Mouse (Mus musculus) urinary bladder, postnatal 25 days (tissue): ENCODE data around the gene Gm17387.
A peak's percentile ranks its signal among the peaks of the same experiment; 100 is the strongest.

Experiments
- DNase-seq: peaks from one replicate; pipeline ENCODE4 v3.0.0; 2022; ENCODE audit warnings: low spot score

Gm17387 gene

DNA sequence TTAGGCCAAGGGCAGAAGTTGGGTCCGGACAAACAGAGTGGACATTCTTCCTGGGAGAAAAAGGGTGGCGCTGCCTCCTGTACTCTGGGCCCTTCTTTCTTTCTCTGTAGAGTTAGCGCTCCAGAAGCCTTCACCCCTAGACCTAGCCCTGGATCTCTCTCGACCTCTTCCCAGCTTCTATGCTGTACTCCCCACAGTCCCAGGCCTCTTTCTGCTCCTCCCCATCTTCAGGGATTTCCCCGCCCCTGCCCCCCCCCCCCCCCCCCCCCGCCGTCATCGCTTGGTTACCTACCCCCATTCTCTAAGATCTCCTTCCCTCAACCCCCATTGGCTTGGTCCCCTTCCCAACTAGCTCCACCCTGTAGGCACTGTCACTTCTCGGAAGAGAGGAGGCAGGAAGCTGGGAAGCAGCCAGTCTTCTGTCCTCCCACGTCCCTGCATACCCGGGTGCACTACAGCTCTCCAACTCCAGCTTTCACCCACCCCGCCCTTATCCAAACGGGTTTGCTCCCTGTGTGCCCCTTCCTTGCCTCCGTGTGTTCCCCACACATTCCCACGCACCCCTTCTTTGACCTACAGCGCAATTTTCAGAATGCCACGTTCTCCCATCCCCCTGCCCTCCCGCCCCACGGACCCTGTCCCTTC is 18.8 kb downstream of the Gm17387 start:
- peak; percentile 65 for DNase-seq

- DNase-seq, result peak; percentile 90
Measured at GRCm38 (mm10) chr7:141048226-141049218, 19.6 kb downstream of the Gm17387 start.

DNA sequence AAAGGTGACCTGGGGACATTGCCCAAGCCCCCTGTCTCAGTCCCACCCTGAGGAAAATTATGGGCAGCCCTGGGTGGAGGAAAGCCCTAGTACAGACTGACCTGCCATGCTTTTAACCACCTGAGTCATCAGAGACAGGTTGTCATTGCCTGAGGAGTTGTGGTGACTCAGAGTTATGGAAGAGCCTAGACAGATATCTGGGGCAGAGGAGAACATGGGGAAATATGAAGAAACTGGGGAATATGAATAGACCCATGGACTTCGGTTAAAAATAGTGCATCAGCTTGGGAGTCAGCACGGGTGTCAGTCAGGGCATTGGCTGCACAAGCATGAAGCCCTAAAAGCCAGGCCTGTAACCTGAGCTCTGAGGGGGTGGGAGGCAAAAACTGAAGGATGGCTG is 20.4 kb downstream of the Gm17387 start:
- DNase-seq, result no peak

DNA sequence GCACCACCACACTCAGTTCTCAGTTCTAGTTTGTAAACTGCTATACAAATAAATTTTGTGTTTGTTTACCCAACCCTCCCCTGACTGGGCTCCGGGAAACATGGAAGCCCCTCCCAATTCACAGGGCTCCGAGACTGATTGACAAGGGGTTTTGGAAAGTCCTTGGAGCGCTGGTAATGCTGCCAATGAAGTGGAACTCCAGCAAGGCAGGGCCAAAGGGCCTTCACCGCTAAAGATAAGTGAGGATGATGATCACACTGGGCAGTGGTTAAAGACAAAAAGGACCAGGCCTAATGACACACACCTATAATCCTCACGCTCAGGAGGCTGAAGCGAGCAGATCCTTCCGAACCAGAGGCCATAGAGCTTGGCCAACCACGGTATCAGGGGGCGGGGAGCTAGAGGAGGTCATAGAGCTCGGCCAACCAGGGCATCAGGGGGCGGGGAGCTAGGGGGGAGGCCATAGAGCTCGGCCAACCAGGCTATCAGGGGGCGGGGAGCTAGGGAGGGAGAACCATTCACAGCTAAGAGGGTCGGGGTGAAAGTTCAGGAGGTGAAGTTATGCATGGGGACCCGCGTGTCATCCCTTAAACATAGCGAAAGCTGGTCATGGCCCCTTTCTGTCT is 22.2 kb downstream of the Gm17387 start:
- no peak for DNase-seq

DNA sequence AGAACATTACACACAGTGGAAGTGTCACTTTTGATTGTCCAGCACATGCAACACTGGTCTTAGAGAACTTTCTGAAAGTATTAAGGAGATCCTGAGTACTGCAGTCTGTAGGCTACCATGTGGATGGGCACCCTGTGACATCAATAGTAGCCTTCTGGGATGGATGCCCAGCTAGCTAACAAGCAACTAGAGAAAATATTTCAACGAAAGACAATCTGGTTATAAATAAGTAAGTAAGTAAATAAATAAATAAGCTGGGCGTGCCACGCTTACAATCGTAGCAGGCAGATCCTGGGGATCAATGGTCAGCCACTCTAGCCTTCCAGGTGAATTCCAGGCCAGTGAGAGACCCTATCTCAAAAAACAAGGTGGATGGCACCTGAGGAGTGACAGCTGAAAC is 23.1 kb downstream of the Gm17387 start:
- DNase-seq, result no peak

GRCm38 (mm10) chr7:141052421-141052820 is 23.5 kb downstream of the Gm17387 start:
- DNase-seq, result no peak

GRCm38 (mm10) chr7:141055785-141056184 is 26.9 kb downstream of the Gm17387 start:
- DNase-seq, result no peak

DNA sequence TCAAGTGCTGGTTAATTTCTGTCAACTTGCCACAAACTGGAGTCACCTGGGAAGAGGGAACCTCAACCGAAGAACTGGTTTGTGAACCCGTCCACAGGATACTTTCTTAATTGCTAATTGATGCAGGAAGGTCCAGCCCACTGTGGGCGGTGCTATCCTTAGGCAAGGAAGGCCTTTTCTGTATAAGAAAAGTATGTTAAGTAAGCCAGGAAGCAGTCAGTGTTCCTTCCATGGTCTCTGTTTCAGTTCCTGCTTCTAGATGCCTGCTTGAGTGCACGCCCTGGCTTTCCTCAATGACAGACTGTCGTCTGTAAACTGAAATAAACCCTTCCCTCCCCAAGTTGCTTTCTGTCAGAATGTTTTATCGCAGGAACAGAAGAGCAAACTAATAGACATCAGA is 28.0 kb downstream of the Gm17387 start:
- no peak for DNase-seq

GRCm38 (mm10) chr7:141057541-141057940 is 28.6 kb downstream of the Gm17387 start:
- DNase-seq, result no peak

- no peak for DNase-seq
Measured at GRCm38 (mm10) chr7:141058601-141059341, 29.8 kb downstream of the Gm17387 start.

DNA sequence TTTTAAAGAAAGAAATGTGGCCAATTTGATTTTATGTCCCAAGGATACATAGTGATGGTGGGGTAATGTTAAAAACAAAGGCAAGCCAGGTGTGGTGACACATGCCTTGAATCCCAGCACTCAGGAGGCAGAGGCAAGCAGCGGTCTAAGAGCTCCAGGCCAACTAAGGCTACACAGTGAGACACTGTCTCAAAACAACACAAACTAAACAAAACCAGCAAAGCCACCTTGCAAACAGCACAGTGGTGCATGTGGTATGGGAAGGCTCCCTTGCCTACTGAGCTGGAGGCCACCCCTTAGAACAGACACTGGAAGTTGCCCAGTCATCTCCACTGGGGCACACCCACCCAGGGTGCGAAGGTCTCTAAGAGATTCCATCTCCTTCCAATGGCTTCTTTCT is 31.0 kb downstream of the Gm17387 start:
- no peak for DNase-seq

- DNase-seq, result peak; percentile 55
Measured at GRCm38 (mm10) chr7:141060426-141061242, 31.7 kb downstream of the Gm17387 start, which contains the start of gene B4galnt4. Gene B4galnt4 (plus strand): TSS chr7:141061104.

DNA sequence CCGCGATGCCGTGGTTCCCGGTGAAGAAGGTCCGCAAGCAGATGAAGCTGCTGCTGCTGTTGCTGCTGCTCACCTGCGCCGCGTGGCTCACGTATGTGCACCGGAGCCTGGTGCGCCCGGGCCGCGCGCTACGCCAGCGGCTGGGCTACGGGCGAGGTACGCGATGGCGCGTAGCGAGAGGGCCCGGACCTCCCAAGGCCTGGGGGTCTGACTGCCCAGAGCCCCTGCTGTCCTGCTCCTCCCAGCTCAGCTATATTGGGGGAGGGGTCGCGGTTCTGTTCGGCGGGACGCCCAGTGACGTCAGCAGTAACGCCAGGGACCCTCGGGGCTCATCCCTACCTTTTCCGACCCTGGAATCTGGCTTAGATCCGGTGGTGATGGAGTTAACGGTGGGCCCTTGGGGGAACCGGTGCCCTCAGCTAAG is 32.4 kb downstream of the Gm17387 start:
- DNase-seq, result no peak

DNA sequence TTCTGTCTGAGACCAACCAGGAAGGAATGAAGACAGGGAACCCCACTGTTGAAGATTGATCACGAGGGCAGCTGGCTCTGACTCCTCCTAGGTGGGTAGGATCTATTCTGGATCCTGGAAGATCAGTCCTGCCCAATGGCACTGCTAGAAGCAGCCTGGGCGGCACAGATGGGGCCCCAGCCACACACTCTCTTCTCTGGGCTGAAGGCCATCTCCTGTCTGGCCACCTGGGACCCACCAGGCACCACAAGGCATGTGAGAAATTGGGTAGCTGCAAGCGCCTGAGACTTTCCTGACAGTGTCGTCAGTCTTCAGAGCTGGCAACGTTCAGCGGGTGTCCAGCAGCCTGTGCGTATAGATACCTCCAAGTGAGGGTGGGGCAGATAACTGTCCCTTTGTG is 33.6 kb downstream of the Gm17387 start:
- DNase-seq, result no peak

GRCm38 (mm10) chr7:141063353-141063752 is 34.4 kb downstream of the Gm17387 start:
- no peak for DNase-seq

GRCm38 (mm10) chr7:141064175-141064574 is 35.2 kb downstream of the Gm17387 start:
- no peak for DNase-seq

DNA sequence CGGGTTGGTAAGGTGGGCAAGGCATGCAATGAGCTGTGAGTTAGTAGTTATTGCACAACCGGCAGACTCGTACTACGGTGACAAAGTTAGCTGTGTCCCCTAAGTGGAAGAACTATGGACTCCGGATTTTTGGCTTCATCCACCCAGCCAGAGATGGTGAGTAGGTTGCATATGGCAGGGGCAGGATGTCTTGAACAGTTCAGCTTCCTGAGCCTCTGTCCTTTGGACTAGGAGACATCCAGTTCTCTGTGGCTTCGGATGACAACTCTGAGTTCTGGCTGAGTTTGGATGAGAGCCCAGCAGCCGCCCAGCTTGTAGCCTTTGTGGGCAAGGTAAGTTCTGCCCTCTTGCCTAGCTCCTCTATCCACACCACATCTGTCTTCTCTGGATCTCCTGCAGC is 35.6 kb downstream of the Gm17387 start:
- no peak for DNase-seq

- no peak for DNase-seq
Measured at GRCm38 (mm10) chr7:141068351-141068750, 39.4 kb downstream of the Gm17387 start.

DNA sequence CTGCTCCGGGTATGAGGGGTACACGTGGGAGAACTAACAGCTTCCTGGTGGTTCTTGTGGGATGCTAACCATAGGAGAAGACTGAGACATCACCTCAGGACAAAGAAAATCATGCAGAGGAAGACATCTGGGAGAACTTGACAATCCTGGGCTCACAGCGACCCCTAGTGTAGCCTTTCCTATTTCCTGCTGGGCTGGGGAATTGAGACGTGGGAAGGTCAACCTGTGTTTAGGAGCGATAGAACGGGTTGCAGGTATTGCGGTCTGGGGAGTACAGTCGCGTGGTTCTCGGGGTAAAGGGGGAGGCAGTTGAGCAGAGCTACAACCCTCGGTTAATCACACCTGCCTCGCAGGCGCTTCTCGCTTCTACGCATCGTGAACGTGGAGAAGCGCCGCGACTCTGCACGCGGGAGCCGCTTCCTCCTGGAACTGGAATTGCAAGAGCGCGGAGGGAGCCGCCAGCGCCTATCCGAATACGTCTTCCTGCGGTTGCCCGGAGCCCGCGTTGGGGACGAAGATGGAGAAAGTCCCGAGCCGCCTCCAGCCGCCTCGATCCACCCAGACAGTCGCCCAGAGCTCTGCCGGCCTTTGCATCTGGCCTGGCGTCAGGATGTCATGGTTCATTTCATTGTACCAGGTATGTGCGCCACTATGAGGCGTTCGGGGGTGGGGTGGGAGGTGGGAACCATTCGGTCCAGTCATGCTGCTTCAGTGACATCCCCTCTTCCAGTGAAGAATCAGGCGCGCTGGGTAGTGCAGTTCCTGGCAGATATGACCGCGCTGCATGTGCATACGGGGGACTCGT is 41.3 kb downstream of the Gm17387 start:
- DNase-seq, result peak; percentile 77
